Mouse (Mus musculus): ENCODE measurements around the gene Afp.

DNA sequence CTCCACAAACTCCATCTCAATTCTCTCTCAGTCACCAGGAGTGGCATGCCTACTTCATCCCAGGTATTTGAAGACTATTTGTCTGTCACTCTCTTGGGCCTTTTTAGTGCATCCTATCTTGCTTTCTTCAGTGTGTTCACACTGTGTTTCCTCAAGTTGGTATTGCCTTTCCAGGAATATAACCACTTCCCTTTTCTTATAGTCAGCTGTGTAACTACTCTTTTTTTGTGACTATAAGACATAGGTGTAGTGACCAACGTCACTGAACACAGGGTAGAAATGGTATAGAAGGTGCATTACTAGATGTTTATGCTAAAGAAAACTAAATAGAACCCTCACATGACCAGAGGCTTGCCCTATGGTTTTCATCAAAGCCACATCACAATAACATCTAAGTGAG lies 11.7 kb upstream of the Afp start:
- TF ChIP-seq GATA1 (IDR thresholded peaks at IDR 0.05; ENCODE audit: low read length) (no peak), TAL1 (IDR thresholded peaks at IDR 0.05; ENCODE audit: low read length) (no peak)

Measured in erythroblast, embryonic 14.5 days (primary cell).